Mouse (Mus musculus): ENCODE measurements around the gene Hbp1.
A peak's percentile ranks its signal among the peaks of the same experiment; 100 is the strongest.

Gene Hbp1

GRCm38 (mm10) chr12:31949759-31950658 is at the start of gene Hbp1:
Gene Hbp1, minus strand, starts transcription at chr12:31950535.
- Histone ChIP-seq H3K36me3 (ENCODE audit: control insufficient read depth, insufficient read depth, low read length, poor library complexity, severe bottlenecking) (no peaks in the 10 kb centered on the region), H3K27me3 (ENCODE audit: control insufficient read depth, insufficient read depth, low read length, poor library complexity, severe bottlenecking) (no peaks in the 10 kb centered on the region)
- DNase-seq (ENCODE audit: low read depth, low spot score) = peak; percentile 100

GRCm38 (mm10) chr12:31998706-31999105 is 48.4 kb upstream of the Hbp1 start:
- Histone ChIP-seq H3K36me3 (ENCODE audit: control insufficient read depth, insufficient read depth, low read length, poor library complexity, severe bottlenecking) (no peaks in the 10 kb centered on the region), H3K27me3 (ENCODE audit: control insufficient read depth, insufficient read depth, low read length, poor library complexity, severe bottlenecking) (no peaks in the 10 kb centered on the region)
- no peak for DNase-seq (ENCODE audit: low read depth, low spot score)

- H3K36me3 ChIP-seq (ENCODE audit: control insufficient read depth, insufficient read depth, low read length, poor library complexity, severe bottlenecking) = no peaks in the 10 kb centered on the region
- H3K27me3 ChIP-seq (ENCODE audit: control insufficient read depth, insufficient read depth, low read length, poor library complexity, severe bottlenecking) = no peaks in the 10 kb centered on the region
- no peak for DNase-seq (ENCODE audit: low read depth, low spot score)
Measured at GRCm38 (mm10) chr12:31997328-31997878, 47.1 kb upstream of the Hbp1 start.

- no peaks in the 10 kb centered on the region for H3K36me3 ChIP-seq (ENCODE audit: control insufficient read depth, insufficient read depth, low read length, poor library complexity, severe bottlenecking)
- peak; percentile 78 for DNase-seq (ENCODE audit: low read depth, low spot score)
- no peaks in the 10 kb centered on the region for H3K27me3 ChIP-seq (ENCODE audit: control insufficient read depth, insufficient read depth, low read length, poor library complexity, severe bottlenecking)
Measured at GRCm38 (mm10) chr12:31996877-31997276, 46.5 kb upstream of the Hbp1 start.

- Histone ChIP-seq H3K27me3 (ENCODE audit: control insufficient read depth, insufficient read depth, low read length, poor library complexity, severe bottlenecking) (no peaks in the 10 kb centered on the region), H3K36me3 (ENCODE audit: control insufficient read depth, insufficient read depth, low read length, poor library complexity, severe bottlenecking) (no peaks in the 10 kb centered on the region)
- no peak for DNase-seq (ENCODE audit: low read depth, low spot score)
Measured at GRCm38 (mm10) chr12:31990575-31990974, 40.2 kb upstream of the Hbp1 start.

GRCm38 (mm10) chr12:31989726-31990125 is 39.4 kb upstream of the Hbp1 start:
- DNase-seq (ENCODE audit: low read depth, low spot score) = no peak
- Histone ChIP-seq H3K27me3 (ENCODE audit: control insufficient read depth, insufficient read depth, low read length, poor library complexity, severe bottlenecking) (no peaks in the 10 kb centered on the region), H3K36me3 (ENCODE audit: control insufficient read depth, insufficient read depth, low read length, poor library complexity, severe bottlenecking) (no peaks in the 10 kb centered on the region)

- no peak for DNase-seq (ENCODE audit: low read depth, low spot score)
Measured at GRCm38 (mm10) chr12:31986463-31986862, 36.1 kb upstream of the Hbp1 start.

GRCm38 (mm10) chr12:31985738-31986137 is 35.4 kb upstream of the Hbp1 start:
- H3K36me3 ChIP-seq (ENCODE audit: control insufficient read depth, insufficient read depth, low read length, poor library complexity, severe bottlenecking) = no peaks in the 10 kb centered on the region
- no peaks in the 10 kb centered on the region for H3K27me3 ChIP-seq (ENCODE audit: control insufficient read depth, insufficient read depth, low read length, poor library complexity, severe bottlenecking)
- no peak for DNase-seq (ENCODE audit: low read depth, low spot score)

More at GRCm38 (mm10) chr12:31986463-31986862, 36.1 kb upstream of the Hbp1 start:
- Histone ChIP-seq H3K36me3 (ENCODE audit: control insufficient read depth, insufficient read depth, low read length, poor library complexity, severe bottlenecking) (no peaks in the 10 kb centered on the region), H3K27me3 (ENCODE audit: control insufficient read depth, insufficient read depth, low read length, poor library complexity, severe bottlenecking) (no peaks in the 10 kb centered on the region)

- no peaks in the 10 kb centered on the region for H3K27me3 ChIP-seq (ENCODE audit: control insufficient read depth, insufficient read depth, low read length, poor library complexity, severe bottlenecking)
- no peak for DNase-seq (ENCODE audit: low read depth, low spot score)
- H3K36me3 ChIP-seq (ENCODE audit: control insufficient read depth, insufficient read depth, low read length, poor library complexity, severe bottlenecking) = no peaks in the 10 kb centered on the region
Measured at GRCm38 (mm10) chr12:31984664-31985063, 34.3 kb upstream of the Hbp1 start.

GRCm38 (mm10) chr12:31984206-31984605 is 33.9 kb upstream of the Hbp1 start:
- H3K27me3 ChIP-seq (ENCODE audit: control insufficient read depth, insufficient read depth, low read length, poor library complexity, severe bottlenecking) = no peaks in the 10 kb centered on the region
- H3K36me3 ChIP-seq (ENCODE audit: control insufficient read depth, insufficient read depth, low read length, poor library complexity, severe bottlenecking) = no peaks in the 10 kb centered on the region
- DNase-seq (ENCODE audit: low read depth, low spot score) = no peak

- no peak for DNase-seq (ENCODE audit: low read depth, low spot score)
- H3K27me3 ChIP-seq (ENCODE audit: control insufficient read depth, insufficient read depth, low read length, poor library complexity, severe bottlenecking) = no peaks in the 10 kb centered on the region
- no peaks in the 10 kb centered on the region for H3K36me3 ChIP-seq (ENCODE audit: control insufficient read depth, insufficient read depth, low read length, poor library complexity, severe bottlenecking)
Measured at GRCm38 (mm10) chr12:31983769-31984168, 33.4 kb upstream of the Hbp1 start.

GRCm38 (mm10) chr12:31983238-31983637 is 32.9 kb upstream of the Hbp1 start:
- no peaks in the 10 kb centered on the region for H3K27me3 ChIP-seq (ENCODE audit: control insufficient read depth, insufficient read depth, low read length, poor library complexity, severe bottlenecking)
- DNase-seq (ENCODE audit: low read depth, low spot score) = no peak
- no peaks in the 10 kb centered on the region for H3K36me3 ChIP-seq (ENCODE audit: control insufficient read depth, insufficient read depth, low read length, poor library complexity, severe bottlenecking)

- Histone ChIP-seq H3K36me3 (ENCODE audit: control insufficient read depth, insufficient read depth, low read length, poor library complexity, severe bottlenecking) (no peaks in the 10 kb centered on the region), H3K27me3 (ENCODE audit: control insufficient read depth, insufficient read depth, low read length, poor library complexity, severe bottlenecking) (no peaks in the 10 kb centered on the region)
- DNase-seq (ENCODE audit: low read depth, low spot score) = no peak
Measured at GRCm38 (mm10) chr12:31977613-31978195, 27.4 kb upstream of the Hbp1 start.

GRCm38 (mm10) chr12:31976544-31976943 is 26.2 kb upstream of the Hbp1 start:
- Histone ChIP-seq H3K27me3 (ENCODE audit: control insufficient read depth, insufficient read depth, low read length, poor library complexity, severe bottlenecking) (no peaks in the 10 kb centered on the region), H3K36me3 (ENCODE audit: control insufficient read depth, insufficient read depth, low read length, poor library complexity, severe bottlenecking) (no peaks in the 10 kb centered on the region)
- peak; percentile 27 for DNase-seq (ENCODE audit: low read depth, low spot score)

- Histone ChIP-seq H3K27me3 (ENCODE audit: control insufficient read depth, insufficient read depth, low read length, poor library complexity, severe bottlenecking) (no peaks in the 10 kb centered on the region), H3K36me3 (ENCODE audit: control insufficient read depth, insufficient read depth, low read length, poor library complexity, severe bottlenecking) (no peaks in the 10 kb centered on the region)
- DNase-seq (ENCODE audit: low read depth, low spot score) = peak; percentile 92
Measured at GRCm38 (mm10) chr12:31973473-31974172, 23.3 kb upstream of the Hbp1 start.
